Mouse (Mus musculus) kidney, adult 2 months (tissue): ENCODE data around the gene Cnot6.

ENCODE experiments used
- CTCF ChIP-seq: fragments of 200-500 bp; conservative IDR thresholded peaks from 2 replicates; pipeline ENCODE4 v1.5.1; 2011; ENCODE audit warnings: low read depth, mild to moderate bottlenecking, control low read depth, low read length, moderate library complexity, mixed read lengths; ENCODE audit not compliant: insufficient read depth, insufficient read length
- POLR2A ChIP-seq: fragments of 200-500 bp; IDR thresholded peaks from one replicate; pipeline ENCODE4 v1.6.1; 2011; ENCODE audit warnings: low read depth, low read length, control low read depth

DNA sequence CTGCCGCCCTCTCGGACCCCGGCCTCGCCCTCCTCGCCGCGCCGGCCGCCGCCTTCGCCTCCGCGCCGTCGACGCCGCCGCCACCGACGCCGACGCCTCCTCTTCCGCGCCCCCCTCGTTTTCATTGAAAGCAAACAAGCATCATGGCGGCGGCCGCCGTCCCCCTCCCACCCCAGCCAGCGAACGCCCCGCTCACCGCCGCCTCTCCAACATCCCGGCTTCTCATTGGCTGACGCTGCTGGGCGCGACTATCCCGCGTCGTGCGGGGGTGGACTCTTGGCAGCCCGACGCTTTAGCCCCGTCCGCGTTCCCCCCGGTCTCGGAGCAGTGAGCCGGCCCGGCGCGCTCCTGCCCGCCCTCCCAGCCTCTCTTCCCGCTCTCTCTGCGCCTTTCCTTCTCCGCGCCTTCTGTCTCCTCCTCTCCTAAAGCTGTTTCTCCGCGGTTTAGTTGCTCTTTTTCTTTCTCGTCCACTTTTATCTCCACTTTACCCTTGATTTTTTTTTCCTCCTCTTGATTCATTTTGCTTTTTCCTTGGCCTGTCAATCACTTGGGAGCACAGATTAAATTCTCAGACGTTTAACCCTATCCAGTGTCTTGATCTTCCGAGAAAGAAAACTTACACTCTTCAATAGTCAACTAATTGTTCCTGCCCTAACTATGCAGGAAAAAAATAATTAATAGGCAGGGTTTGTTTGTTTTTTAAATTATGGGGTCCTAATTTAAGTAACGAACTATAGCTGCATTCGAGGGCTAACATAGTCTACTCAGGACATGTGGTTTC lies at the start of gene Cnot6:
- TF ChIP-seq POLR2A (no peak), CTCF (no peak)
